Mouse (Mus musculus) thymus, postnatal 4 days (tissue): Measurements from ENCODE around the gene Smyd2.

Source experiments
- DNase-seq: peaks from one replicate; pipeline ENCODE4 v3.0.0; 2021

The Smyd2 gene

DNA sequence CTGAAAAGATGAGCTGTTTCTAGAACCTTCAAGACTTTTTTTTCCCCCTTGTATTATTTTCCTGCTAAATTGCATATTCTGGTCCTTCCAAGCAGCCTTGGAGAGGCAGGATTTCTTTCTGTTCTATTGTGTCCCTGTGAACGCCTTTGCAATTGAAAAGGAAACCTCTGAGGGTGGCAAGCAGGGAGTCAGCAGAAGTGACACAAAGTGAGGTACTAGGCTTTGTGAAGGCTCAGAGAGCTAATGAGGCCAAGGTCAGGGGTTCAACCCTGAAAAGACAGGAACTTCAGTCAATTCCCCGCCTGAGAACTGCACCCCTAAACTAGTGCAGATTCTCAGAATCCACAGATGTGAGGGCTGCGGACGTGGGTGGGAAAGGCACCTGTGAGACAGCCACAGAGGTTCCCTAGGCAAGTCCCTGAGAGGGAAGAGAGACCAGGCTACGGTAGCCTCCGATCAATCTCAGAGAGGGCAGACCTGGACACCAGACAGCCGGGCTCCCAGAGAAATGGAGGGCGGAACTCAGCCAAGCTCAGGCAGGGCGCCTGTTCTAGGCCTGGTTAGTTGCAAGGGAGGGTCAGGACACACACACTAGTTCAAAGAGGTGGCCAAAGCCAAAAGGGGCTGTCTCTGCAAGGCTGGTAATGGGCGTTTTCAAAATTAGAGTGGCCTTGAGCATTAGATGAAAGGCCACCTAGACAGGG is 5.6 kb downstream of the Smyd2 start:
- DNase-seq = peak; percentile 40

DNA sequence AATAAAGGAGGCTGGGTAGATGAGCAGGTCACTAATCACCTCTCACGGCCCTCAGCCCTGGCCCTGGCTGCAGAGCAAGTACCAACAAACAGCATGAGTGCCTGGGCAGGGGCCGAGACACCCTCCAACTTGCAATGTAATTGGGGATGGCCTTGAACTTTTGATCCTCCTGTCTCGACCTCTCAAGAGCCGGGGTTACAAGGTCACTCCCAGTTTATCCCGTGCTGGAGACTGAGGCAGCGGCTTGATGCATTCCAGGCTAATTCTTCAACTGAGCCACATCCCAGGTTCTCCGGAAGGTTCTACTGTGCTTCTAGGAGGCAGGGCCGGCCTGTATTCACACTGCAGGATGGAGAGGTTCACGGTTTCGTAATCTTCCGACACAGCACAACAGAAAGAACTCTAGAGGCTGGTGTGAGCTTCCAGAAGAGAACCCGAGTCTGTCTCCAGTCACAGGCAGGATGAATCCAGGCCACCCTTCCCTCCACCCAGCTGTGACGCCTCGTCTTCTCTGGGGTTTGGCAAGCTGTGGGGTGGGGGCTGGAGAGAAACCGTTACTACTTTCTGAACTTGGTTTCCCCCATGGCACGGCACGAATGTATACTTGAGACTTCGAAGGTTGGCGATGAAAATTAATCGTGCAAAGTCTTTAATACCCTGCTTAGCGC is 8.9 kb downstream of the Smyd2 start:
- no peak for DNase-seq

DNA sequence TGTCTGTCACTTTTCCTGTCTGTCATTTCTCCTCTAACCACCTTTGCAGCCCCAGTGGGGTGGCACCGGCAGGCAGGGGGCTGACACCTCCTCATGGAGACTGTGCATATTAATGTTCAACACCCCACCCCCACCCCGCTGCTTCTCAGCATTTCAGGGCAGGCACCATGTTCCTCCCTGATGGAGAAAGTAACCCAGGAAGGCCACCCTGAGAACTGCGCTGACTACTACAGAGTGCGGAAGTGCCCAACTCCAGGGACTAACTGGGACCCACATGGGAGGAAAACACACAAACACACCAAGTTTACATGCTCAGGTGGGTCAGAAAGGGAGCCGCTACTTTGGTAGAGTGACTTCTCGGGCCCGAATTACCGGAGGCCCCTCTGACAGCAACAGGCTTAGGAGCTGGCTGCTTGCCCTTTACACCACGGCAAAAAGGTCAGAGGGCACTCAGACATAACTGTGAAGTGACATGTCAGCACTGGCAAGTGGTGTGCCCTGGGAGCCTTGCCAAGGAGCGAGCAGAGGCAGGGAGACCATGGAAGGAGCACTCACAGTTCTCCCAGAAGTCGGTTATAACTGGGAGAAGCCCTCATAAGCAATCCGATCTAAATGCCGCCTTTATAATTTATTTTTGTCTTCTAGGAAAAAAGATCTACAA is 11.3 kb downstream of the Smyd2 start:
- no peak for DNase-seq

DNA sequence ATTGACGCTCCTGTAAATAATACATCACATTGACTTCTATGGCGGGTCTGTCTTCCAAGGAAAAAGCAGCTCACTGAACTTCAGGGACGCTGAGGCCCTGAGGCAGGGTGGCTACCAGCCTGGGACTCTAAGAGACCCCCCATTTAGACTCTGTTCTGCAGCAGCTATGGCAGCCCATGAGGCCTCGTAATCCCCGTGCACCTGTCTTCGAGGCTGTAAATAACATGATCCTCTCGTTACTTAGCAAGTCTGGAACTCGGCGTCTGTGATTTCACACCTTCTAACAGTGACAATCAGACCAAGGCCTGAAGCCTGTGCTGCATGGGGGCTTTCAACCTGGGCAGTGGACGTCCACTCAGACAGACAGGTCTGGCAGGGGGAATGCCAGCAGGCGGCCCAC is 19.0 kb downstream of the Smyd2 start:
- no peak for DNase-seq

DNA sequence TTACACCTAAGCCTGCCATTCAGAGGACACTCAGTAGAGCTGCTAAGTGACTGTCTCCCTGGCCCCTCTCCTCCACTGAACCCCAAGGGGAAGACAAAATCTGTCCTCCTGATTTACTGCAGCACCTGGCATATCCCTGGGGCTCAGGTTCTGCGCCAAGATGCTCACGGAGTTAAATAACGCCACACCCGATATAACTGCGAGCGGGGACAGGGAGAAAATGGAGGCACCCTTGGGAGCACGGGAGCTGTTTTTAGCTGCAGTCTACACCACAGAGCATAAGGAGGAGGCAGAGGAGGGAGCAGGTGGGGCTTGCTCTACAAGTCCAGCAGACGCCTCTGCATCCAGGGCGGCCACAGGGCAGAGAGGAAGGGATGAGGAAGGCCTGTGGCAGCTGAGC is 19.8 kb downstream of the Smyd2 start:
- DNase-seq = no peak

DNA sequence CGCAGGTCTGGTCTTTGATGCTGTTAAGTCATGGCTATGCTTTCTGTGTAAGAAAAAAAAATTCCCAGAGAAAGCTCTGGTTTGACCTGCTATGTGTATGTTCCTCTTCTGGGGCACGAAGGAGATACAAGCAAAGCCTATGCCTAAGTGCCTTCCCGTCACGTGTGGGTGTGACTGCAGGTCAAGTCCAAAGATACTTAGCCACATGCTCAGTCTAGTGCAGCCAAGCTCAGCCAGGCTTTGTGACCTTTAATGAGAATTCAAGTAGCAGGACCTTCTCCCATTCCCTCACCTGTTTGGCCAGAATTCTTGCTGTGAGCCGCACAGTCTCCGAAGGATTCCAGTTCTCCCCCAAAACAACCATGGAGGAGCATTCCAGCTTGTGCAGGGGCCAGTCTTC is 22.6 kb downstream of the Smyd2 start:
- DNase-seq = no peak

DNA sequence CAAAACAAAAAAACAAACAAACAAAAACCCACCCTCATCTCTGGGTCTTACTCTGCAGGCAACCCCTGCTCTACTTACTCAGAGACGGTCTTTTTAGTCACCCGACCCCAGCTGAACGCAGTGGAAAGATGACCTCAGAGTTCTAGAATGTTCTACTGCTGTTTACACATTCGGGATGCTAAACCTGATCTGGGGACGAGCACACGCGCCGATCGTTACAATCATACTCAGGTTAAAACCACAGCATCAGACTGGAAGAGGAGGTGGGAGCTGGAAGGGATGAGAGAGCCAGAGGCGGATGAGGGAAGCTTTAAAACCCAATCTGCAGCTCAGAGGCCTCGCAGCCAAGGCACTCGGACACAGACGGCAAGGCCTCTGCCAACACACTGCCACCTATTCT is 23.5 kb downstream of the Smyd2 start:
- DNase-seq = no peak

DNA sequence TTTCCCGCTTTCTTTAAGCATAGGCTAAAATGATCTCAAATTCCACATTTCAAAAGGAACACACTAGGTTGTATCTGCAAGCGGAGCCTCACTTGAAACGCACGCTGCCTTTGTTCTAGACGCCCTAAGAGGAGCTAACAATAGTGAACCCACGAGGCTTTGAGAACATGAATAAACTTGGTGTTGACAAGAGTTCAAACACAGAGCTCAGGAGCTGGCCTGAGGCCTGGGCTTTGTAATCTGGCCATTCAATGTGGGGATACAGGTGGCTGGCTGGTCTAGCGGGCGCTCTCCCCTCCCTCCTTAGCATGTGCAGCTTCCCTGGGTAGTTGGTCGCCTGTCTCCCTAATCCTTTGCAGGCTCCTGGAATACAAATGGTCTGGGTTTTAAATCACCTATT is 24.3 kb downstream of the Smyd2 start:
- DNase-seq = no peak

DNA sequence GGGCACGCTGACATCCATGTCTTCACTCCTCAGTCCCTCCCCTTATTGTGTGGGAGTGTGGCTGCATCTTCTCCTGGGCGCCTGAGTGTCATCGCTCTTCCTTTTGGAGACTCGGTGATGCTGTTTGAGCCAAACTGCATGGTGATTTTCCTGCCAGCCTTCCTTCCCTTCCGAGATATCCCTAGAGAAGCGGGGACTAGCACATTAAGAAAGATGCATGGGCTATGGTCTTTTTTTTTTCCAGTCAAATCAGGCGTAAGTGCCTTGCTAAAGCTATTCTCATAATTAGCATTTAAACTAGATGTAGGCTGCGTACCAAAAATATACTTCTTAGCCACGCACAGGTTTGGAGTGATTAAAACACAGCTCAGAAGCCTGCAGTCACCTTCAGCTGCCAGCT is 28.0 kb downstream of the Smyd2 start:
- no peak for DNase-seq

DNA sequence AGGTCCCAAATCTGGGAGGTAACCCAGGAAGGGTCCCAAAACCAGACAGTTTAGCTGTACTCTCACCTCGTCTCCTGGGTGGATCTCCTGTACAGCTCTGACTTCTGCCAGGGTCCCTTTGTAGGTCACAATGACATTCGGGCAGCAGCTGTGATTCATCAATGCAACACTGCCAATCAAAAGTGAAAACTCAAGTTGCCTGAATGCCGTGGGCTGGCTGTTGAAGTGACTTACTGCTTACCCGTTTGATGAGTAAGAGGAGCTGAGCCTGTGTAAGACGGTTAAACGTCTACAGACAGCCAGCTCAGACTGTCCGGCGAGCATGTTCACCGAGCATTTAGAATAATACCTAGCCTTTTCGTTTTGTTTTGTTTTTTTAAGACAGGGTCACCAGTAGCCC is 33.4 kb downstream of the Smyd2 start:
- no peak for DNase-seq

DNA sequence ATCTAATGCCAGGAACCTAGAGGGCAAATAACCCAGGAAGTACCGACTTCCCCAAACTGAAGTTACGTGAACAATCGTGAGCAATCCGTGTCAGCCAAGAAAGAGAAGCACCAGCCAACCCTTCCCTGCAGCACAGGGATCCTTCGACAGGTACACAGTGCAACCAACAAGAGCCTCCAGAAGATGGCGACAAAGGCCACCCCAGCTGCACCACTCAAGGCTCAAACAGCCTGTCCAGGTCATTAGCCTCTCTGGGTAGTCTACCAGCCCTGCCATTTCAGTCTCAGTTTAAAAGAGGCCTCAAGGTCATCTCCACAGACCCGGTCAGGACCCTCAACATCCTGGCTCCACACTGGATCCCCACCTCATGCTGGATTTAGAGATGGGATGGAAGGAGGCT is 34.6 kb downstream of the Smyd2 start:
- peak; percentile 78 for DNase-seq

DNA sequence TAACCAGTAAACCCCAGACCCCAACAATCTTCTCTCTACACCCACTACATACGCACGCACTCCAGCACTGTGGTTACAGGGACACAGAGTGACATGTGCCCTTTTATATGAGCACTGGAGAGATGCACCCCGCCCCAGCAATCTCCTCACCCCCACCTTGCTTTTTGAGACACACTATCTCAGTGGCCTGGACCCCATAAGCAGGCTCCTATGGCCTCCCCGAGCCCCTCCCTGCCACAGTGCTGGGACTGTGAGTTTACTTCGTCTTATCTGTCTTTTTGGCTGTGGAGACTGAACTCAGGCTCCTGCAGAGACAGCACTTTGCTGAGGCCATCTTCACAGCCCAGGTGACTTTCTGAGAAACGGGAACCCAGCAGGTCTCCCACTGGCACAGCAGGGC is 36.2 kb downstream of the Smyd2 start:
- no peak for DNase-seq

DNA sequence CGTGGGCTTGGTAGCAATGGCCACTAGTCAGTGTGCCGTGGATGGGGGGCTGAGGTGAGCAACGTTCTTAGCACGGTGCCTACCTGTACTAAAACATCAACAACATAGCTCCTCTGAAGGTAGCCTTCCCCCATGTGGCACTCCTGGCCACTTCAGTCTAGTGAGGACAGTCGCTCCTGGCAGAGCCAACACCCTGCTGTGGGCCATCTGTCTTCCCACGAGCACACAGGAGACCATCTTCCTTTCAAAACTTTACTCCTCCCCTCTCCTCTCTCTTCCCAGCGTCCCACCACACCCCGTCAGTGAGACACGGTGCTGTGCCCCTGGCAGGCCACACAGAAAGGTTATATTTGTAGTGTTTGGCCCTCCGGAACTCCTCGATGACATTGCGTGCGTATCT is 37.2 kb downstream of the Smyd2 start:
- no peak for DNase-seq

DNA sequence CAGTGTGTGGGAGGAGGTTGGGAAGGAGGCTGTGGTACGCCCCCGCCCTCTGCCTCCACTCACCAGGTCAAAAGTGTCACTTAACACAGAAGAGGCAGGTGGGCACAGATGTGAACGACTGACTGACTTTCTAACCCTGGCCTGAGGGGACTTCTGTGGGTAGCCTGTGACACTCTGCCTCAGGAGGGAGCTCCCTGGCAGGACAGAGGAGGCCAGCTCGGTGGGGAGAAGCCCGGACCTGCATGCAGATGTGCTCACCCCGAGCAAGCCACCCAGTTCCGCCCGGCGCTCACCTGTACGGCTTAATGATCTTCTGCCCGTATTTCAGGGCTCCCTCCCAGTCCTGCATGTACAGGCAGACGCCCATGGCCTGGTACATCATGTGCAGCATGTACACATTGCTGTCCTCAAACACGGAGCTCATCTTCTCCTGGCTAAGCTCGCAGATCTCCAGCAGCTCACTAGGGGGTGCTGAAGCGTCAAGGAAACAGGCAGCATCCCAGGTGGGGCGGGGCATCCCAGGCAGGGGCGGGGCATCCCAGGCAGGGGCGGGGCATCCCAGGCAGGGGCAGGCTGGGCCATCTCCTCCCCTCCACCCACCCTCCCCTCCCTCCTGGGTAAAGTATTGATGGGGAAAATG is 38.5 kb downstream of the Smyd2 start:
- peak; percentile 80 for DNase-seq

DNA sequence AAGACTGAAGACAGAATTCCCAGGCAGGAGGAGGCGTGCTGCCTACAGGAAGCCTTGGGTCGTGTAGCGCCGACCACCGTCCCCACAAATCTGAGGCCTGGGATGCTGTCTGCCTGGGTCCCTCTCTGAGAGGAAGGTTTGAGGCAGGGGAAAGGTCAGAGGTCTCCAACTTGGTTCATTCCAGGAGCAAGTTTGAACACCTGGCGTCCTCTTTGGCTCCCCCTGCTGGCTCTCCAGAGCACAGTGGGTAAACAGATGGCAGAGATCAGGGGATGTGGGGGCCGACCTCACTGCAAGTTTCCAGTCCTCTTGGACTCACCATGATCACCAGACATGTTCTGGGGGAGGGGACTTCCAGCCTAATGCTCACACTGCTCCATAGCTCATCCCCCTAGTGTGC is 39.3 kb downstream of the Smyd2 start:
- peak; percentile 91 for DNase-seq

DNA sequence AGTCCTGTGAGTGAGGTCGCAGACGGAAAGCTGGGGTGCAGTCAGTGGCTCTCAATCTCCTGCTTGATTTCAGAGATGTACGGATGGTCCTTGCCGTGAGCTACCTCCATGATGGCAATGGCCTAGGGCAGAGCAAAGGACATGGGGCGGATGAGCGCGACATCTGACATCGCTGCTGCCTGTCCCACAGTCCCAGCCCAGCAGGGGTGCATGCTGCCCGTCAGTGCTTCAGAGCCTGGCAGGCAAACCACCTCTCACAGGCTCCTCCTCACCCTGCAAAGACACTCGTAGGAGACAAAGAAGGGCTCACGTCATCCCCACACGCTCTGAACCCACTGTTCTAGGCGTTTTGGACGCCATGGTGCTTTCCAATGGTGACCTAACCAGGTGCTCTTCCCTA is 41.4 kb downstream of the Smyd2 start:
- no peak for DNase-seq

DNA sequence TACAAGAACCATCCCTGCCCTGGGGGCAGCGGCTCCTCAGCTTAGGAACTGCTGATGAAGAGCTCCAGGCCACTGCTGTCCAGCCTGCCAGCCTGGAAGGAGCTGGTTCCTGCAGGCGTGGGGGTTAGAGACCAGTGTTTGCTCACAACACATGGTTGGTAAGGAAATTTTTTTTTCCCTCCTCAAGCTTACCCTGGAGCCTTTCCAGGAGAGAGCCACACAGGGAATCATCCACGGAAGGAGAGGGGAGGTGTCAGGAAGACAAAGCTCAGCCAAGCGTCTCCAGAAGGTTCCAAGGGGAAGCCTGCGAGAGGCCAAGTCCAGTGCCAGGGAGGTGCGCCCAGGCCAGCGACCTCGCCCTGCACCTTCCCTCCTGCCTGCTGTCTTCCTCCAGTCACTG is 42.2 kb downstream of the Smyd2 start:
- DNase-seq = no peak

DNA sequence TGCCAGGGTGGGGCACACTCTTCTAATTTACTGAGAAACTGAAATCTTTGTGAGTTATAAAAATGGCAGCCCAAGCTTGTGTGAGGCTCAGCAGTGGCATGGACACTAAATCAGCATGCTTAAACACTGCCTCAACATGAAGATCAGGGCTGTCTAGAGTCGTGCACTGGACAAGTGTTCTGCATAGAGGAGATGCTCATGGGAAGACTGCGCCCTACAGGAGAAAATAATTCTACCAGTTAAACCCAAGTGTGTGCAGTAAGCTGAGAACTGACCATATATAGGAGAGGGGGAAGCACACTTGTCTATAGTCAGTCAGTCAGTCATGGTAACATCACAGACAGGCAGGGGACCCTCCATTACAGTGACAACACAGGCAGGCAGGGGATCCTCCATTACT is 43.0 kb downstream of the Smyd2 start:
- DNase-seq = no peak

DNA sequence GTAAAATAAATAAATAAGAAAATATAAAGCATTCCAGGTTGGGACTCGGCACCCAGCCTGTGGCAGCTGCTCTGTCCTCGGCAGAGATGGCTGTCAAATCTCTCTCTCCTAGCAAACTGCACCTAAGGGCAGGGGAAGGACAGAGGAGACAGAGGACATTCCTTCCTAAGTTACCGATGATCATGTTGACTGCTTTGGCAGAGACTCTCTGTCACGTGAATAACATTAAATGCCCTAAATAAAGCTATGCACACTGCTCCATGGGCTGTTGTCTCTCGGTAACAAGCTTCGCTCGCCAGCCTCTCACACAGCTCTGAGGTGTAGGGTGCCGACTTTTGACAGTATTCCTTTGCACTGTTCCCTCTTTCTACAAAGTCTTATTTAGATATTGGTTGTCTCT is 46.0 kb downstream of the Smyd2 start:
- DNase-seq = no peak

DNA sequence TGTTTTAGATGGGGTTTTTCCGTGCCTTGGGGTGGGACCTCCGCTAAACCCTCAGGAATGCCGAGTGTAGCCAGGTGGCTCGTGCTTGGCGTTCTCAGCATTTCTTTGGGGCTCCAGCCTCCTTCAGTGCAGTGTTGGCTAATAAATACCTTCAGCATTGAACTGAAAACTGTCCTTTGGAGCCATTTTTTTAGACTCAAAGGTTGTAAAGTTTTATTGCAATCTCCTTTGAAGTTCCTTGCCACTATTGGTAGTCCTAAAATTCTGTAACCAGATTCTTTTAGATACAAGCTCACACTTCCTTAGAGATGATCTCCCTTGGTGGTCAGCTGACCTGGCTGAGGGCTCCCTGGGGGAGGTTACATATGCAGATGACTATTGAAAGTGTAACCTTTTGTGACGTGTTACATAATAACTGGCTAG is 46.7 kb downstream of the Smyd2 start:
- no peak for DNase-seq

DNA sequence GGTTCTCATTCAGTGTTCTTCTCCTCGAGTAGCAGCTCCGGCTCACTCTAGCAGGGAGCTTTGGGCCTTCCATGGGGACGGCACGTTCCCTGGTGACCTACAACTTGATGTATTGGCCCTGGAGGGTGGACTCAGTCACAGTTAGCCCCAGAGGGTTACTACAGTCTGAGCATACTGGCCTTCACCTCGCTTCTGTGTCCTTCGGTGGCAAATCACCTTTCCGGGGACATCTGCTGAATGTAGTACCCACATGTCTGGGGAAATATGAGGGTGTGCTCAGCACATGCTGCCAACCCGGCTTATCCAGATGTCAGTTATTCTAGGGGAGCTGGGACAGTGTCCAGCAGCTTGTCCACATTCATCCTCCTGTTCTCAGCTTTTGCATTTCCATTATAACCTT is 48.6 kb downstream of the Smyd2 start:
- DNase-seq = no peak

DNA sequence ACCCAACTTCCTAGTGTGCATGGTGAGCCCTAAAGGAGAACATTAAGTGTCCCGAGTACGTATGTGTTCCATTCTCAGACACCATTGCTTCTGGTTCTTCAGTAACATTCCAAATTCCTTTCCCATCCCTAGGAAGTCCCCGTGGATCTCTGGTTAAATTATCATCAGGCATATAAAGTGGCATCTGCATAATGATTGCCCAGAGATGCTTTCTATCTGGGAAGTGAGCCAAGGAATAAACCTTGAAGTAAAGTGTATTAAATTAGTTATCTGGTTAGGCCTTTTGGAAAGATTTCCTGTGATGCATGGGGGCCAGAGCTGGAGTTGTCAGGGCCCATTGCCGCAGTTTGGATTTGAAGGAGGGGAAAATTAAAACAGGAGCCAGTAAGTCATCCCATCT is 50.1 kb downstream of the Smyd2 start:
- DNase-seq = no peak

DNA sequence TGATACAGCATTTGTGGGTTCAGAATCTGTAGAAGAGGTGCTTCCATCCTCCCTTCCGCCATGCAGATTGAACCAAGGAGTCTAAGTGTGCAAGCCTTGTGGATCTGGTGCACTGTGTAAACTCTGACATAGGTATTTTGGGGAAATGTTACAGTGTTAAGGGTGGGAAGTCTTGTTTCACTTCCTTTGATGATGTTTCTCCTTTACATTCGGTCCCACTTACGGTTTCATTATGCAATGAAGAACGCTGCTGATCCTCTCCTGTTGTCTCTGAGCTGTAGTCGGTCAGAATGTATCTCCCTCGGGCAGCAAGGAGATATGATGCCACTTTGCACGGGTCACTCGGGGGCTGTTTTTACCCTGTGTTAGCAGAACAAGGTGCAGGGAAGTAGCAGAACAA is 50.5 kb downstream of the Smyd2 start:
- no peak for DNase-seq

DNA sequence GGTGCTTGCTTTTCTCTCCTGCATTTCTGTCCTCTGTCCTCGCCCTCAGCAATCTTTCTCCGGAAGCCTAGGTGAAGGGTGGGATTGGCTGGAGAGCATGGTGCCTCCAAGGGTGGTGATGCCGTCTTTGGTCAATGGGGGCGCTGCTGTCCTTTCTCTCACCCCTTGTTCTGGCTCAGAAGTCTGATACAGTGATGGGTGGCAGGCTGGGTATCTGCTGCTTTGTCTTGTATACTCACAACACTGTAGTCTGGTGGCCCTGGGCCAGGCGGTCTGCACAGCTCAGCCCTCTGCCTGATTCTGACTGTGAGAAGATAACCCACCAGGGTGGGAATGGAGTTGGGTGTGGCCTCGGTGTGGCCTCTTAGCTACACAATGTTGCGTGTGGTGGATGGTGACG is 51.6 kb downstream of the Smyd2 start:
- DNase-seq = peak; percentile 50
